Mouse (Mus musculus) bone marrow, adult 2 months (tissue): ENCODE data around the gene Spen.

ENCODE experiments used
- CTCF ChIP-seq: fragments of 200-500 bp; IDR thresholded peaks from 2 replicates; pipeline ENCODE4 v1.5.1; 2011; ENCODE audit warnings: low read length, control low read depth; ENCODE audit not compliant: control insufficient read depth, insufficient read depth
- POLR2A ChIP-seq: fragments of 200-500 bp; IDR thresholded peaks from 2 replicates; pipeline ENCODE4 v1.6.1; 2011; ENCODE audit warnings: low read depth, mild to moderate bottlenecking, control low read depth, low read length, borderline replicate concordance; ENCODE audit not compliant: control insufficient read depth

DNA sequence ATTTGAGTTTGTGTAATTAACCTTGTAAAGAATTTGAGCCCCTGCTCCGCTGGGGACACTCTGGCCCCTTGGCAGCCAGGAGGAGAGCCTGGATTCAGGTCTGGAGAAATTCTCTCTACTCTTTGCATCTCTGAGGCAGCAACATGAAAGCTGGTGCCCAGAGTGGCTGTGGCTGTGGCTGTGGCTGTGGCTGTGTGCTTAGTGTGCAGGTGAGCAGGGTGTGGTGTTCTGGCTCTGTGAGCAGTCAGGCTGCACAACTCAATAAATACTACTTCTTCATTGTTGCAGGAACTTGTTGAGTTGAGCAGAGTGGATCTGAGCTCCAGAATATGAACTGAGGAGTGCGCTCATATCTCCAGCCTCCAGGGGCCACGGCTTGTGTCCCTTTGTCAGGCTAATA is 79.5 kb downstream of the Spen start:
- TF ChIP-seq CTCF (no peak), POLR2A (no peak)
